Mouse (Mus musculus) spleen, embryonic (tissue): ENCODE results near the gene Tmem266.

ENCODE experiments used
- CTCF ChIA-PET: fragments of 350-600 bp; sonication (Branson Sonifier 250); formaldehyde crosslinking; loops from one replicate; lab custom pipeline; 2022; lab: Charles Lee

The Tmem266 gene

DNA sequence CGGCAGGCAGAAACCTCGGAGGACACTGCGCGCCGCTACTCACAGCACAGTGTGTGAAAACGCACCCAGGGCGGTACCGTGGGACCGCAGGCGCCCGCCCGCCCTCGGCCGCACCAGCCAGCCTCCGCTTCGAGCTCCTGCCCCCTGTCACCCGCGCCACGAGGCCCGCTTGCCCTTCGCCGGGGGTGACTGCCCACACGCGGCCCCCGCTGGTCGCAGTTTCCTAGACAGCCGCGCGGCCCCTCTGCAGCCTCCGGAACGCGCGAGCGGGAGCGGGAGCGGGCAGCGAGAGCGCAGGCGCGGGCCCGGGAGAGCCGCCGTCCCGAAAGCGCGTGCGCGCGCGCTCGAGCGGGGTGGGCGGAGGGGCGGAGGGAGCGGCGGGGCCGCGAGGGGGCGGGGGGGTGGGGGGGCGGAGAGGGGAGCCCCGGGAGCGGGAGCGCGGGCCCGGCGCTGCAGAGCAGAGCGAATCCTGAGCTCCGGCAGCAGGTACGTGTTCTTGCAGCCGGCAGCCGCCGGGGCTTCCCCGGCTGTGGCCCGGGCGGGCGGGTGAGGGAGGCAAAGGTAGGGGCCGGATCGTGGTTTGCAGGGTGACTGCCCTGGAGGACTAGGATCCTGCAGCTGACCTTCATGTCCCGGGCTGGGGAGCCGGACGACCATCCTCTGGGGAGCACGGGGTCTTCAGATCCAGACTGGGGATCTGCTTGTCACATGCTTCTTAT lies at the start of gene Tmem266, which contains the start of gene Nrg4:
Gene Tmem266 (plus strand): TSS at position 399 of the 719 bp plus-strand sequence.
Gene Nrg4 (minus strand): TSS at position 330 of the 719 bp plus-strand sequence.
- CTCF ChIA-PET = no interaction called here

DNA sequence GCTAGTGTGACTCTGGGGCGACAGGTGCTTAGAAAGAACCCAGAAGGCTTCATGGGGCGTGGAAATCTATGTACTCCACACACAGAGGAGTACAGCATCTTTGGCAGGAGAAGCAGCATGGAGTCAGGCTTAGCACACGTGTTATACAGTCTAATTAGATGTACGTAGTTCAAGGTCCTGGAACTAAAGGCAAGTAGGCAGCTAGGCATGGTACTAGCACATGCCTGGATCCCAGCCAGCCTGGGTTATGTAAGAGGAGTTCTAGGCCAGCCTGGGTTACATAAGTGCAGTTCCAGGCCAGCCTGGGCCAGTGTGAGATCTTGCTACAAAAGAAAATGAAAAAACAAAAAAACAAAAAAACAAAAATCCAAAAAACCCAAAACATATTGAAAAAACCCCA lies 49.2 kb upstream of the Tmem266 start:
- CTCF ChIA-PET = no interaction called here

DNA sequence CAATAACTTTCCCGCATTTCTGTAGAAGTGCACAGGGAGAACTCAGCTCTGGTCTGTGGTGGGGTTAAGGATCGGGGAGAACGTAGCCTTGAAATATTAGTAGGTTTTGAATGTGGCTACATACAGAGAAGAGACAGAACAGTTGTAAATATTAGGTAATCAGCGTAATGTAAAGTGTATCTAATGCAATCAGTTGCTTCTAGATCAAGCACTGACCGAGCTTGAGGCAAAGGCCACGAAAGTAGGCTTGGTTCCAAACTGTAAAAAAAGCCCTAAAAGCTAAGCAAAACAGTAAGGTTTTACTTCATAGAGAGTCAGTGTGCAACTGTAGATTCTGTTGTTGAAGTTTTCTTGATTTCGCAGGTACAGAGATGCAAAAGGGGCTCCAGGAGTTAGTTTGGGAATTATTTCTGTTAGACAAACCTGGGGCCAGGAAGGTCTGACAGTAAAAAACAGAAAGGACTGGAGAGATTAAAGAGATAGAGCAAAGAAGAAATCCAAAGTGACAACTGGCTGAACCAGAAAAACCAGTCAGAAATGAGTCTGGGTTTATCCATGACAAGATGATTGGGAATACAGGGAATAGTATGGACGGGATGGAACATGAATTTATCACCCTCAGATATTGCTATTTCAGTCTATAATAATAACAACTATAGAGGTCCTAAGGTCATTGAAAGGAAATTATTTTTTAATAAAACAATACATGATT lies 47.4 kb upstream of the Tmem266 start:
- CTCF ChIA-PET = no interaction called here

DNA sequence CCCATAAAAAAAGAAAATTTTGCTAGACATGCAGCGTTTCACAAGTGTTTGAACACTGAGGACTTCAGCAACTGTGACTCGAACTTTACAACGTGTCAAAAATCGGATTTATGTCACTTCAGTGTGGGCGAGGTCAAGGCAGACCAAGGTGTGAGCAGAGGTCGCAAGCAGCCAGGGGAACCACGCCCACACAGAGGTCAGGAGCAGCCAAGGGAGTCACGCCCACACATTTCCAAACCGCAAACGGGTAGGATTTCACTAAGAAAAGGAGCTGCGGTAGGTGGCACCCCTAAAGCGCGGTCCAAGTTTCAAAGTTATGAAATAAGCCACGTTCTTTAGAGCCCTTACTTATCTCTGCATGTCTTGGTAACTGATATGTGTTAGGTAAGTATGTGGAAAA lies 43.2 kb upstream of the Tmem266 start:
- CTCF ChIA-PET = no interaction called here

DNA sequence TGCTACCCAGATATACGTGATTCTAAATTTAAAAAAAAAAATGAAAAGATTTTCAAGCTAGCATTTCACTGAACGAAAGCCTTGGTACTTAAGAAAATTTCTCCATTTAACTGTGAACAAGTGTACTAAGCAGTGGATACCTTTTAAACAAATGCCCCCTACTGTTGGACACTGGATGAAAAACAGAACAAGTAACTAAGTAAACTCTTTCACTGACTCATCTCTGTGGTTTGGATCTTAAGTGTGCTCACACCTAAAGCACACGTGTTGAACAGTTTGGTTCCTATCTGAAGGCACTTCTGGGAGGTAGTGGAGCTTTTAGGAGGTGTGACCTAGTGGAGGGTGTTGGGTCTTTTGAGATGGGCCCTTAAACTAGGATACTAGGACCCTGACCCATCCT lies 41.5 kb upstream of the Tmem266 start:
- CTCF ChIA-PET = no interaction called here

DNA sequence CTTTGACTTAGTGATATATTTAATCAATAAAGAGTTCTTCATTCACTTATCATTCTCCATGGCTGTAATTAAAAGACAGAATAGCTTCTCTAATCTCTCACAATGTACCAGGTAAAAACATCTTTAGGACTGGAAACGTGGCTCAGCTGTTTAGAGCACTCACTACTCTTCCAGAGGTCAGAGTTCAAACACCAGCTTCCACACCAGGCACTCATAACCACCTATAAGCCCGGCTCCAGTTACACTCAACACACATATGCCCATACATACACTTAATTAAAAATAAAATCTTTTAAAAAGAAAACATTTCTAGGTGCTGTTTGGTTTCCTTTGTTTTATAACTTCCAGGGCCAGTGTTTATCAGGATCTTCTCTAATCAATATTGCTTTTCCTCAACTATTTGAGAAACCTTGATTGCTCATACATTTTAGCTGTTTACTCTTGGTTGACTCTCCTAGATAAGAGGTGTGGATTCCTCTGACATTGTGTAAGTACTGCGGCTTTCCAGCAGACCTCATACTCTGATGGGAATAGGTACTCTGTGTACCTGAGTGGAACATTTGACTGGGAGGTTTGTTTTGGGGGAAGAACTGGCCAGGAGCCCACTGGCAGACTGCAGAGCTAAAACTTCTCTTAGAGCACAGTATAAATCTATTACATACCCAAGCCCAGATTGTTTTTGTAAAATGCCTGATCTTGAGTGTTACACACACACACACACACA lies 37.1 kb upstream of the Tmem266 start:
- CTCF ChIA-PET = no interaction called here

DNA sequence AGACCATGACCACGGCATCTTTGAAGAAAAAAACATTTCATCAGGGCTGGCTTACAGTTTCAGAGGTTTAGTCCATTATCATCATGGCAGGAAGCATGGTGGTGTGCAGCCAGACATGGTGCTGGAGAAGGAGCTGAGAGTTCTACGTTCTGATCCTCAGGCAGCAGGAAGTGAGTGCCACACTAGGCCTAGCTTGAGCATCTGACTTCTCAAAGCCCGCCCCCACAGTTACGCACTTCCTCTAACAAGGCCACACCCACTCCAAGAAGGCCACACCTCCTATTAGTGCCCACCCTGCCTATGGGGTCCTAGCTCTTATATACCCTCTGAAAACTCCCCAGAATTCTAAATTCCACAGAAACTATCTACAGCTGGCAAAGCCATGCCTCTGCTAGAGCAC lies 34.7 kb upstream of the Tmem266 start:
- CTCF ChIA-PET = no interaction called here

DNA sequence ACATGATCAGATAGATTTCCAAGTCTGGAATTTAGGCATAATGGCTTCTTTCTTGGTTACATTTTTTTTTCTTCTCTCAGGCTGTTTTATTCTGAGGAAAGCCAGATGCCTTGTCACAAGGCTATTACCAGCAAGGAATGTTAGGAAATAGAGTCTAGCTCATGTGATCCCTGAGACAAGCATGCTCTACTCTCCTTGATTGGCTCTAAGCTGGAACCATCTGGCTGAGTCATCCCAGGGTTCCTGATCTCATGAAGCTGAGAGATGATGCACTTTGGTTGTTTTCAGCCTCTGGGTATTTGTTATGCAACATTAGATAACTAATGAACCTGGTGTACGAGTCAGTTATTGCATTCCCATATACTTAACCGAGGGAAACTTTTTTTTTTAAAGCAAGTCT lies 30.5 kb upstream of the Tmem266 start:
- CTCF ChIA-PET = interaction anchor here (0.6 kb wide), 1 partner anchor 50 kb away, joined by 3 read pairs; no protein-coding TSS in a partner anchor

DNA sequence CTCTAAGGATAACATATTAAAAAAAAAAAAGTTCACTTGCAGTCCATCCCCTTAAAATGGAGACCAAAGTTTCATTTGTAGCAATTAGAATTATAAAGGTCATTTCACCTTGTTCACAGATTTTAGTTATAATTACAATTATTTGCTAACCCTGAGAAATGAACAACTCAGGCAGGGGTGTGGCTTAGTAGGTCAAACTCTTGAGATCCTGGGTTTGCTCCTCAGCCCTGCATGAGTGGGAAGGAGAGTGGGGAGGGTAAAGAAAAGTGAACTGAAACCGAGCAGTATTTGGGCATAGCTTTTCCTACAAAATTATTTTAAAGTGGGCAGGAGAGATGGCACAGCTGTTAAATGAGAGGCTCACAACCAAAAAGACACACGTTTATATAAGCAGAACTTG lies 19.6 kb upstream of the Tmem266 start:
- CTCF ChIA-PET = no interaction called here

DNA sequence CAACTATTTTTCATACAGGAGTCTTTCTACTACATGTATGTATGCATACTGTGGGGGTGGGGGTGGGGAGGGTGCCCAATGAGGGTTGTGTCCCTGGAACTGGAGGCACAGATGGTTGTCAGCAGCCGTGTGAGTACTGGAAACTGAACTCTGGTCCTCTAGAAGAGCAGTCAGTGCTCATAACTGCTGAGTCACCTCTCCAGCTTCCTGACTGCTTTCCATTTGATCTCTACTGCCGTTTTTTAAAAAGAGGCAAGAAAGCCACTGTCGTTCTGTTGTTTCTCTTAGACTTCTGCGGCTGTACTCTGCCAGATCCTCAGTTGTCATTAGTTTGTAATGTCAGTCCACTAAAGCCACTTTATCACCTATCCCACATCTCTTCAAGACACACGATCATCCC lies 19.2 kb upstream of the Tmem266 start:
- CTCF ChIA-PET = no interaction called here

DNA sequence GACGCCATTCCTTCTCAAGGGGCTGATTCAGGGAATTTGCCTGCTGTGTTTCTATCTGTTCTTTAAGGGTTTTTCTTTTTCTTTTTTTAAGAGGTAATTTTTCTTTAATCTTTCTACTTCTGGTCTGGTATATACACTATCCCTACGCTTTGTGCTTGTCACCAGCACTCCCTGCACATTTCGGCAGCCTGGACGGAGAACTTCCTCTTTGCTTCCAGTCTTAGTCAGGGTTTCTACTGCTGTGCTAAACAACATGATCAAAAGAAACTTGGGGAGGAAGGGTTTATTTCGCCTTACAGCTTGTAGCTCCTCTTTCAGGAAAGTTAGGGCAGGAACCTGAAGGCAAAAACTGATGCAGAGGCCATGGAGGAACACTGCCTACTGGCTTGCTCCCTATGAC lies 18.3 kb upstream of the Tmem266 start:
- CTCF ChIA-PET = no interaction called here

DNA sequence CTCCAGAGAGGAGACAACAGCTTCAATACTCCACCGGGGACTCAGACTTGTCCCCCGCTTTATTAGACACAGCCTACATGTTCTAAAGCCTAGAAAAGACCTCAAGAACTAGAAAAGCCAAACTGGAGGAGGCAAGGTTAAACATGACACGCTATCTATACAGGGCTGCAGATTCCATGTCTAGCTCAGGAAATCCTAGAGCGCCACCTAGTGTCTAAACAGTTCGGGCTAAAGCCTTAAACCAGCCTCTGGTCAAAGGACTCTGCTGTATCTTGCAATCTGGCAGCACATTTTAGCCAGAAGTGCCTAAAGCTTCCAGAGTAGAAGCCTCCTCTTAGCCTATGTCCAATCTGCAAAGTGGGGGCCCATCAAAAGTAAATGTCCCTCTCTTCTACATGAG lies 15.2 kb upstream of the Tmem266 start:
- CTCF ChIA-PET = interaction anchor here (0.5 to 0.7 kb wide), 2 partner anchors 14 to 86 kb away, joined by 4 to 7 read pairs; no protein-coding TSS in a partner anchor

DNA sequence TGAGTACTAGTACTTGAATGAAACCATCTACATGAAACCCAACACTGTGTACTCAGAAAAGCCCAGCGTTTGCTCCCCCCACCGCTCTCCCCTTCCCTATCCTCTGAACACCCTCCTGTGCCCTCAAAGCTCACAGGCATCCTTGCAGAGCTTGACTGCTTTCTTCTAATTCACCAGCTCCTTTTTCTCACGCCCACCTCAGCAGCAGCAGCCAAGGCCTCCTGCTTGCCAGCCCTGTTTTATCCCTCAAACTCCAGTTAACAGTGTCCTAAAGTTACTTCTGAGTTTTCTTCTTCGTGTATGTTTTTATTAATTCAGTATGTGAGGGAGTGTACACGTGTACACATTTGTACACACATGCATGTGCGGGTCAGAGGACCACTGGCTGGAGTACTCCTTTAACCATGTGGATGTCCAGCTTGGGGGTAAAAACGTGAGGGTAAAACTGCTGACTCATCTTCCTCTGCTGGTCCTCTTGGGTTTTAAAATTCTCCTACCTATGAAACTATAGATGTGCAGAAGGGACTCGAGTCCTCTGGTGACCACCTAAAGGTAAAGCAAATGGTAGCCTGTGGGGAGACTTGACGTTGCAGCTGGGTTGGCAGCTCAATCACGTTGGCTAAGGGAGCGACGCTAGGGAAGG lies 13.0 kb upstream of the Tmem266 start:
- CTCF ChIA-PET = no interaction called here

DNA sequence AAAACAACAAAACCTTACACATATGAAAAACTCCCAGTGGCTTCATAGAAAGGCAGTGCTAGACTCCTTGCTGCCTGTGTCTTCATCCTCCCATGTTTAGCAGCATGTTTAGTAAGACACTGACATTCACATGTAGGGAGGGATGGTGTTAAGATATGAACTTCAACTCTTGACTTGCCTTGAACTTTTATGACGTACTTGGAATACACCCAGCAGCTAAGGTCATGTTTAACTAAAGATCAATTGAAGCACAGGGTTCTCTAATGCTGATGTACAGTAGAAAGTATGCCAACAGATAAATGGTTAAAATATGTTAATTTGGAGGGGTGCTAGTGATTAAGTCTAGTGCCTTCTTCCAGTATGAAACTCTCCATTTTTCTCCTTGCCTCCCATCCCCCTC lies 4.1 kb upstream of the Tmem266 start:
- CTCF ChIA-PET = no interaction called here

DNA sequence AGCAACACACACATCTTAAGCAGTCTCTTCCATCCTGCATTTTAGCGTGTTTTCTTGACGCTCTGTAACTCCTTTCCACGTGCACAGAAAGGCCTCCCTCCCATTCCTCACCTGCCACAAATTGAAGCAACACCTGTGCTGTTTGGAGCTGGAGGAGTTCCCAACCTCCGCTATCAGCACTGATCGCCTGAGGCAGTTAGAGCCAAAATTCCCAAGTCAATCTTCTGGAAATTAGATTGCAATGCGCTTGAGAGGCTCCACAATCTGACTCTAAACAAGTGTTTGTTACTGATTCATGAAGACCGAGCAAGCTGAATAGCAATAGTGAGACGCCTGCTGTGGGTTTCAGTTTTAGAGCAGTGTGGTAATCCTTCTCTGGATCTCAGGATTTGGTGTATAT lies 2.6 kb upstream of the Tmem266 start:
- CTCF ChIA-PET = no interaction called here

DNA sequence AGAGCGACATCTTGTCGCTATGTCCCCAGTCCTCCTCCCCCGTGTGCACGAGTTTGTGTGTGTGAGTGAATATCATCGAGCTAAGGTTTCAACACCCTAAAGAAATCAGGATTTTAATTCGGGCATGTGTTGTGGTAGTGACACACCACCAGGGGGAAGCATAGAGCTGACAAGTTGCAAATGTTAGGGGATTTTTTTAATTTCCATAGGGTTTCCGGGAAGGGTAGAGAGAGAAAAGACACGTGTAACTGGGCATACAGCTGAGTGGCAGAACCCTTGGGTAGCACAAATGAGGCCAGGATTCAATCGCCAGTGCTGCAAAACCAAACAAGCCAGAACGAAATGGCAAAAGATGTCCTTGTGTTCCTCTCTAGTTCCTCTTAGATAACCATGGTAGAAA lies 2.2 kb upstream of the Tmem266 start:
- CTCF ChIA-PET = no interaction called here

DNA sequence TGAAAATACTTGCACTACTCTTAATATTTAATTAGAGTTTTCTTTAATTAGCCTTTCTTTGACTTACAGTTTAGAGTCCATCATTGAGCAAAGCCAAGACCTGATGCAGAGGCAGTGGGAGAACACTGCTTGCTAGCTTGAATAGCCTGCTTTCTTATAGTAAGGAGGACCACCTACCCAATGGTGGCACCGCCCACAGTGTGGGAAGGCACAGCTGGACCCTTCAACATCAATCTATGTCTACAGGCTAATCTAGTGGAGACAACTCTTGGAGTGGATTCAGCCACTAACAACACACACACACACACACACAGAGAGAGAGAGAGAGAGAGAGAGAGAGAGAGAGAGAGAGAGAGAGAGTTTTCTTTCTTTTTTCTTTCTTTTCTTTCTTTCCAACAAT lies 1.7 kb upstream of the Tmem266 start:
- CTCF ChIA-PET = no interaction called here

DNA sequence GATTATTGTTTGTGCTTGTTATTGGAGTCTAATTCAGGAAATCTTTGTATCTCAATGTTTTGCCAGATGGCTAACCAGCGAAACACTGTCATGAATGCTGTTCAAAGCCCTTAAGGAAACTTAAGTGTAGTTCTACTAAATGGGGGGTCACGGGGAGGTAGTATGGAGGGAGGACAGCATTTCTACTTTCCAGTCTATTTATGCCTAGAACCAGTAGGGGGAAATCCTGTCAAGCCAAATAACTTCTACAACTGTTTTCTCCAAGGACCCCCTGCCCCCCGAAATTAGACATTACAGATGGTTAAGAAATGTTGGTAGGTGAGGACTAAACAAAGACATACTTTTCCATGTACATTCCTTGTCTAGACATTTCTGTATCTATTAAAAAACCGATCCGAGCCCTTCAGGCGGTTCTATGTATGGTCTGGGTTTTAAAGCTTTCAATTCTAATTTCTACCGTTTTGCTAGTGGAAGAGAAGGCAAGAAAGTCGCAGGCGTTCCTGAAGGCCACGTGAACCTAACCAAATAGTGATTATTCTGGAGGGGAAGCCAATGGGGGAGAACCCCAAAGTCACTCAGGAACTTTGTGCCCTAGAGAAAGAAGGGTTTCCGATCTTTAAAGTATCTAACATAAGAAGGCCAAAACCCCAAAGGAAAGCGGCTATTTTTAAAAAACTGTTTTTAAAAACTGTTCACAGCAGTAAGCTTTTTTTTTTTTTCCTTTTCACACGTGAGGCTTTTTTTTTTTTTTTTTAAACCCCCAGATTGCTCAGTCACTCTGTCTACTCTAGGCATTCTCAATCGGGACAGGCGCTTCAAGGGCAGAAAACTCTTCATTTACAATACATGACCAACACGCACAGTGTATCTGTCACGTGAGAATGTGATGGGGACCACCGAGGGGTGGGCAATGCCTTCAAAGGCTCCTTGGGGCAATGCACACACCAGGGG lies 874 bp upstream of the Tmem266 start:
- CTCF ChIA-PET = interaction anchor here (0.6 kb wide), 1 partner anchor 14 kb away, joined by 4 read pairs; no protein-coding TSS in a partner anchor

DNA sequence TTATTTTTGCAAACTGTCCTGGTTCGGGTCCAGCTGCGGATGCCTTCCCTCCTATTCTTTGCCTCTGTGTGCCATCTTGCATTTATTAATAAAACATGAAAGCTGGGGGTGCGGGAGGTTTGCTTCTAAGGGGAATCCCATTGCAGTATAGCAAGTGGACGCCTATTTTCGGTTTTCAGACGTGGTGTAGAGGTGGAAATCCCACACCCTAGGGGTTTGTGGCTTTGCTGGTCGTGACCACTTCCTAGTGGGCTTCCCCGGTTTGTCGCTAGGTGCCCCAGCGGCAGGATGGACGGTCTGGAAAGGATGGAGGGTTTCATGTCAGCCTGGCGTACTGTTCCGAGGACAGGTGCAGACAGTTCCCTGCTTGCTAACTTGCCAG lies 512 bp downstream of the Tmem266 start:
- CTCF ChIA-PET = interaction anchor here (0.6 to 1.5 kb wide), 2 partner anchors 50 to 100 kb away, joined by 3 read pairs; no protein-coding TSS in a partner anchor

DNA sequence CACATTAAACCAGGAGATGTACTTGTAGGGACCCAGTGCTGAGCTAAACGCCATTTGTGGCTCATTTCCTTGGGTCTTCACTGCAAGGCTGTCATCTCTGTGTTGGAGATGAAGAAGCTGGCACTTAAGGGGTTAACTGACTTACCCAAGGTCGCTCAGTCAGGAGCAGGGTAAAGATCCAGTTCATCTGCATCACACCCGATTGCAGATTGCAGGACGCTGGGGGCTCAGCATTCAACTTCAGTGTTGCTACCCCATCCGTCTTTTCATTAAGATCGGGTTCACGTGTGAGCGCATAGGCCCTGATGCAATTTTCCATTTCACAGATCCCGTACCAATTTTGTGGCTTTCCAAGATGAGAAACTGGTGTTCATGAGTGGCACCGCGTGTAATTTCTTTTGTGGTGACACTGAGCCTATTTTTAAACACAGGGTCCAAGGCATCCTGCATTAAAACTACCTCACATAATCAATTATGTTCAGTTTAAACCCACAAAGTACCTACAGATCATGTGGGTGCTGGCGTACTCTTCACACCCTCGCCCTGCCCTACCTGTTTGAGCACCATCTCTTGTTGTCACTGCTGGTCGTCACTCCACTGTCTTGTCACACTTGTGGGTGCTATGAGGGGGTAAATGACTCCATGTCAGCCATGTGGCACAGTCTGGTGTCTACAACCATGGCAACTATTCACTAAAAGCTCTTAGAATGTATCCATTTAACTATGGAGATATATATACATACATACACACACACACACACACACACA lies 1.6 kb downstream of the Tmem266 start:
- CTCF ChIA-PET = interaction anchor here (1.5 kb wide), 1 partner anchor 49 kb away, joined by 3 read pairs; no protein-coding TSS in a partner anchor
